Mouse (Mus musculus): ENCODE results near the gene Sec1. TPM values are rescaled to one million over a fixed set of nuclear protein-coding genes. Genes with fewer than 3 reads are reported as not detected.

Gene Sec1
- polyA plus RNA-seq, 1 experiment: not detected

DNA sequence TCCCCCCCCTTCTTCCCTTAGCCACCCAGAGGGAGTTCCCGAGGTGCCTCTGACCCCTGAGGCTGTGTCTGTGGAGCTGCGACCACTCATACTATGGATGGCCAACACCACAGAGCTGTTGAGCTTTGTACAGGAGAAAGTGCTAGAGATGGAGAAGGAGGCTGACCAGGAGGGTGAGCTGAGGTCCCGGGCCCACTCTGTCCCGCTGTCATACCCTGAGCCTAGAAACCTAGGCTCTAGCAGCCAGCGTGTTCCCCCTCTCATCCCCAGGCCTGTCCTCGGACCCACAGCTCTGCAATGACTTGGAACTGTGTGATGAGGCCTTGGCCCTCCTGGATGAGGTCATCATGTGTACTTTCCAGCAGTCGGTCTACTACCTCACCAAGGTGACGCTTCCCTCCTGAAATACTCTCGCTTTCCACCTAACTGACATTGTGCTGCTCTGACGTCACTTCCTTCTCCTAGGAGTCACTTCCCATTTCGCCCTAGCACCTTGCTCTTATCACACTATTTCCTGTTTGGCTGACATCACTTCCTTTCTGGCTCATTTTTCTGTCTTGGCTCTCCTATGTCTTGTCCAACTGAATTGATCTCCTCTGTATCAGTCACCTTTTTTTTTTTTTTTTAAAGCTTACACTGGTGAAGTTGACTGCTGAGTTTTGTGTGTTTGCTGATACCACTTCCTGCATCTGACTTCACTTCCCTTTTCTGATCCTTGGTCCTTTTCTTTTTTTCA lies 59.1 kb downstream of the Sec1 start:
- H3K9me3 ChIP-seq (ENCODE audit: control insufficient read depth, low read length): 0 out of 2 replicates have a peak, but pooled peaks cover 2% of the 10 kb centered on the region
- no peak overlapping the region for H3K4me3 ChIP-seq (replicated peaks)
- TF ChIP-seq TAL1 (IDR thresholded peaks at IDR 0.05; ENCODE audit: low read length) (no peak), GATA1 (IDR thresholded peaks at IDR 0.05; ENCODE audit: low read length) (no peak)
- H3K36me3 ChIP-seq (ENCODE audit: control insufficient read depth): no peaks in the 10 kb centered on the region
- H3K27me3 ChIP-seq (ENCODE audit: control insufficient read depth): peaks cover 12% of the 10 kb centered on the region
- H3K4me1 ChIP-seq (ENCODE audit: control insufficient read depth): no peaks in the 10 kb centered on the region

DNA sequence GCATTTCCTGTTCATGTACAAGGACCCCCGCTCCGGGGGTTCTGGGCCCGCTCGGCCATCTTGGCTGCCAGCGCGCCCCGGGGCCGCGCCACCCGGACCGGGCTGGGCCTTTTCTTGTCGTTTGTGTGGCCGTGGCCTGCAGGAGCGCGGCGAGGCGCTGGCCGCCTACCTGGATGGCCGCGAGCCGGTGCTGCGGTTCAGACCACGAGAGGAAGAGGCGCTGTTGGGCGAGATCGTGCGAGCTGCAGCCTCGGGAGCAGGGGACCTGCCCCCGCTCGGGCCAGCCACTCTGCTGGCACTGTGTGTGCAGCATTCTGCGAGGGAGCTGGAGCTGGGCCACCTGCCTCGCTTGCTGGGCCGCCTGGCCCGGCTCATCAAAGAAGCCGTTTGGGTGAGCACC lies 61.7 kb downstream of the Sec1 start:
- Histone ChIP-seq H3K4me1 (ENCODE audit: control insufficient read depth) (peaks cover 9% of the 10 kb centered on the region), H3K9me3 (ENCODE audit: control insufficient read depth, low read length) (peaks cover 4% of the 10 kb centered on the region; the same call in 1 of the 2 replicates), H3K4me3 (replicated peaks) (no peak overlapping the region), H3K27me3 (ENCODE audit: control insufficient read depth) (peaks cover 38% of the 10 kb centered on the region), H3K36me3 (ENCODE audit: control insufficient read depth) (no peaks in the 10 kb centered on the region)
- TF ChIP-seq GATA1 (IDR thresholded peaks at IDR 0.05; ENCODE audit: low read length) (no peak), TAL1 (IDR thresholded peaks at IDR 0.05; ENCODE audit: low read length) (no peak)

DNA sequence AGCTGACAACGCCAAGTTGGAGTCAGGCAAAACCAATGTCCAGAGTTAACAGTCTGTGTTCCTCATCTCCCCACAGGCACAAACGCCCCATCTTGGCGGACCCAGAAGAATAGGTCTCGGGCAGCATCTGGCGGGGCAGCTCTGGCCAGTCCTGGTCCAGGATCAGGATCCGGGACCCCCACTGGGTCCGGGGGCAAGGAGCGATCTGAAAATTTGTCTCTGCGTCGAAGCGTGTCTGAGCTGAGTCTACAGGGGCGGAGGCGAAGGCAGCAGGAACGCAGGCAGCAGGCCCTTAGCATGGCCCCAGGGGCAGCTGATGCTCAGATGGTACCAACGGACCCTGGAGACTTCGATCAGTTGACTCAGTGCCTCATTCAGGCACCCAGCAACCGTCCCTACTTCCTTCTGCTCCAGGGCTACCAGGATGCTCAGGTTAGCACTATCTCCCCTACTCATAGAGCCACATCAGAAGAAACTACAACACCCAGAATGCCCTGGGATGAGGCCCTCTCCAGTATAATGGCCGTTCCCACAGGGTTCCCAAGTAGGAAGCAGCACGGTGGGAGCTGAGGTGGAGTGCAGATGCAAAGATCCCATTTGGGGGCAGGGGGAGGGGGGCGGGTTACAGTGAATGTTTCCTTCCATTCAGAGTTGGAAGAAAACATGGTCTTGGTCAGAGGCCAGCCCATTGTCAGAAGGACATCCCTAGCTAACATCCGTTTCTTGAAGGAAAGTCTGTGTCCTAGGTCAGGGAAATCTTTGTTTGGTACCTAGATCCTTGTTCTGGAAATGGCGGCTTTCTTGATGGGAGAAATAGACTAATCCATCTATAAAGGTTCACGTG lies 63.9 kb downstream of the Sec1 start:
- Histone ChIP-seq H3K9me3 (ENCODE audit: control insufficient read depth, low read length) (peaks cover 4% of the 10 kb centered on the region; the same call in 1 of the 2 replicates), H3K27me3 (ENCODE audit: control insufficient read depth) (peaks cover 58% of the 10 kb centered on the region), H3K4me1 (ENCODE audit: control insufficient read depth) (peaks cover 9% of the 10 kb centered on the region), H3K36me3 (ENCODE audit: control insufficient read depth) (no peaks in the 10 kb centered on the region), H3K4me3 (replicated peaks) (no peak overlapping the region)
- TF ChIP-seq GATA1 (IDR thresholded peaks at IDR 0.05; ENCODE audit: low read length): no peak
- TF ChIP-seq TAL1 (IDR thresholded peaks at IDR 0.05; ENCODE audit: low read length): no peak

DNA sequence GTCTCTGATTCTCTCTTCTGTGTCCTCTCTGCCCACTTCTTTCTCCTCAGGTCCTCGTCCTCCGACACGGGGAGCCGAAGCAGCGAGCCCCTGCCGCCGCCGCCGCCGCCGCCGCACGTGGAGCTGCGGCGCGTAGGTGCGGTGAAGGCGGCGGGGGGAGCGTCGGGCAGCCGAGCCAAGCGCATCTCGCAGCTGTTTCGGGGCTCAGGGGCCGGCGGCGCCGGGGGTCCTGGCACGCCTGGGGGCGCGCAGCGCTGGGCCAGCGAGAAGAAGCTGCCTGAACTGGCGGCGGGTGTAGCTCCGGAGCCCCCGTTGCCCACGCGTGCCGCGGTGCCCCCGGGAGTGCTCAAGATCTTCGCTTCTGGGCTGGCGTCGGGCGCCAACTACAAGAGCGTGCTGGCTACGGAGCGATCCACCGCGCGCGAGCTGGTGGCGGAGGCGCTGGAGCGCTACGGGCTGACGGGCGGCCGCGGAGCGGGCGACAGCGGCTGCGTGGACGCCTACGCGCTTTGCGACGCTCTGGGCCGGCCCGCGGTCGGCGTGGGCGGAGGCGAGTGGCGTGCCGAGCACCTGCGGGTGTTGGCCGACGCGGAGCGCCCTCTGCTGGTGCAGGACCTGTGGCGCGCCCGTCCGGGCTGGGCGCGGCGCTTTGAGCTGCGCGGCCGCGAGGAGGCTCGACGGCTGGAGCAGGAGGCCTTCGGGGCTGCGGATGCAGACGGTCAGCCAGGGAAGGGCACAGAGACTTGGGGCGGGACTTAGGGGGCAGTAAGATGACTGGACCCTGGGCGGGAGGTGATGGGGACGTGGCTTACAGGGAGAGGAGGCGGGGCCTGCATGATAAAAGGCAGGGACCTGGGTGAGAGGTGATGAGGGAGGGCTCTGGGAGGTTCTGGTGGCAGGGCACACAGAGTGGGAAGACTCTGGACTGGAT lies 65.6 kb downstream of the Sec1 start:
- H3K36me3 ChIP-seq (ENCODE audit: control insufficient read depth): no peaks in the 10 kb centered on the region
- TF ChIP-seq GATA1 (IDR thresholded peaks at IDR 0.05; ENCODE audit: low read length) (no peak), TAL1 (IDR thresholded peaks at IDR 0.05; ENCODE audit: low read length) (no peak)
- H3K9me3 ChIP-seq (ENCODE audit: control insufficient read depth, low read length): peaks cover 2% of the 10 kb centered on the region; the same call in 1 of the 2 replicates
- H3K4me1 ChIP-seq (ENCODE audit: control insufficient read depth): peaks cover 9% of the 10 kb centered on the region
- peak overlapping the region; percentile 52 for H3K4me3 ChIP-seq (replicated peaks)
- H3K27me3 ChIP-seq (ENCODE audit: control insufficient read depth): peaks cover 66% of the 10 kb centered on the region

Other genes with a start within 250 kb of the Sec1 start
- 3,659 and 3,743 TPM in 2 replicates for gene Ftl1, start 234.5 kb downstream of the Sec1 start, polyA plus RNA-seq (2012)
- 24.4 and 25.7 TPM in 2 replicates for gene Bax, start 227.5 kb downstream of the Sec1 start, polyA plus RNA-seq (2012)
- gene Tulp2, start 212.5 kb downstream of the Sec1 start, polyA plus RNA-seq (2012): 0.03 and 0.08 TPM in 2 replicates
- gene Gm45808, start 207.6 kb downstream of the Sec1 start, polyA plus RNA-seq (2012): not detected in 2 replicates
- 0.01 and 0.02 TPM in 2 replicates for gene Dhdh, start 205.6 kb downstream of the Sec1 start, polyA plus RNA-seq (2012)
- 54.7 and 66.6 TPM in 2 replicates for gene Nucb1, start 184.0 kb downstream of the Sec1 start, polyA plus RNA-seq (2012)
- gene Ppp1r15a, start 168.1 kb downstream of the Sec1 start, polyA plus RNA-seq (2012): 543 and 840 TPM in 2 replicates
- gene Plekha4, start 168.1 kb downstream of the Sec1 start, polyA plus RNA-seq (2012): 0.42 and 1.0 TPM in 2 replicates
- gene Hsd17b14, start 139.5 kb downstream of the Sec1 start, polyA plus RNA-seq (2012): 0.31 and 0.50 TPM in 2 replicates
- gene Bcat2, start 124.2 kb downstream of the Sec1 start, polyA plus RNA-seq (2012): 1.1 and 2.6 TPM in 2 replicates
- gene Fgf21, start 78.9 kb downstream of the Sec1 start, polyA plus RNA-seq (2012): not detected in 2 replicates
- not detected in 2 replicates for gene Fut1, start 77.1 kb downstream of the Sec1 start, polyA plus RNA-seq (2012)
- gene Izumo1, start 72.6 kb downstream of the Sec1 start, polyA plus RNA-seq (2012): 0.05 TPM in 1 of 2 replicates, not detected in the other
- gene Rasip1, start 66.9 kb downstream of the Sec1 start, polyA plus RNA-seq (2012): 0.04 and 0.06 TPM in 2 replicates
- gene Mamstr, start 54.4 kb downstream of the Sec1 start, polyA plus RNA-seq (2012): not detected in 2 replicates
- 0.09 TPM in 1 of 2 replicates, not detected in the other for gene Fut2, start 28.0 kb downstream of the Sec1 start, polyA plus RNA-seq (2012)
- not detected in 2 replicates for gene Ntn5, start 10.4 kb downstream of the Sec1 start, polyA plus RNA-seq (2012)
- not detected in 2 replicates for gene Car11, start 5.4 kb upstream of the Sec1 start, polyA plus RNA-seq (2012)
- 0.07 TPM in 2 replicates for gene Dbp, start 10.7 kb upstream of the Sec1 start, polyA plus RNA-seq (2012)
- 1,232 and 1,322 TPM in 2 replicates for gene Rpl18, start 21.1 kb upstream of the Sec1 start, polyA plus RNA-seq (2012)
- gene Sphk2, start 23.6 kb upstream of the Sec1 start, polyA plus RNA-seq (2012): 5.1 and 5.7 TPM in 2 replicates
- gene Fam83e, start 26.8 kb upstream of the Sec1 start, polyA plus RNA-seq (2012): 0.03 and 0.11 TPM in 2 replicates
- not detected in 2 replicates for gene Spaca4, start 31.4 kb upstream of the Sec1 start, polyA plus RNA-seq (2012)
- gene Lmtk3, start 89.3 kb upstream of the Sec1 start, polyA plus RNA-seq (2012): 0.01 and 0.04 TPM in 2 replicates
- 0.04 TPM in 1 of 2 replicates, not detected in the other for gene Sult2b1, start 90.3 kb upstream of the Sec1 start, polyA plus RNA-seq (2012)
- gene Cyth2, start 120.2 kb upstream of the Sec1 start, polyA plus RNA-seq (2012): 21.7 and 22.4 TPM in 2 replicates
- 0.02 and 0.04 TPM in 2 replicates for gene Kcnj14, start 130.4 kb upstream of the Sec1 start, polyA plus RNA-seq (2012)
- 1.1 and 1.4 TPM in 2 replicates for gene Grwd1, start 136.5 kb upstream of the Sec1 start, polyA plus RNA-seq (2012)
- gene Kdelr1, start 178.4 kb upstream of the Sec1 start, polyA plus RNA-seq (2012): 18.7 and 19.2 TPM in 2 replicates
- gene Grin2d, start 184.0 kb upstream of the Sec1 start, polyA plus RNA-seq (2012): 0.01 TPM in 2 replicates
- 1.1 and 1.2 TPM in 2 replicates for gene Syngr4, start 202.3 kb upstream of the Sec1 start, polyA plus RNA-seq (2012)
- 1.4 and 2.0 TPM in 2 replicates for gene Tmem143, start 202.5 kb upstream of the Sec1 start, polyA plus RNA-seq (2012)
- 3.5 and 9.5 TPM in 2 replicates for gene Emp3, start 227.0 kb upstream of the Sec1 start, polyA plus RNA-seq (2012)
- gene Ccdc114, start 229.7 kb upstream of the Sec1 start, polyA plus RNA-seq (2012): 0.02 TPM in 1 of 2 replicates, not detected in the other